Mouse (Mus musculus): Measurements from ENCODE around the gene Rbfox3. TPM values are rescaled to one million over a fixed set of nuclear protein-coding genes. Genes with fewer than 3 reads are reported as not detected.
"Not testable (repeated sequence)": the region's sequence is repeated elsewhere in the genome, so short reads cannot be mapped to it uniquely, and the experiment has no call there.

The Rbfox3 gene
- polyA plus RNA-seq, 1 experiment, result not detected

DNA sequence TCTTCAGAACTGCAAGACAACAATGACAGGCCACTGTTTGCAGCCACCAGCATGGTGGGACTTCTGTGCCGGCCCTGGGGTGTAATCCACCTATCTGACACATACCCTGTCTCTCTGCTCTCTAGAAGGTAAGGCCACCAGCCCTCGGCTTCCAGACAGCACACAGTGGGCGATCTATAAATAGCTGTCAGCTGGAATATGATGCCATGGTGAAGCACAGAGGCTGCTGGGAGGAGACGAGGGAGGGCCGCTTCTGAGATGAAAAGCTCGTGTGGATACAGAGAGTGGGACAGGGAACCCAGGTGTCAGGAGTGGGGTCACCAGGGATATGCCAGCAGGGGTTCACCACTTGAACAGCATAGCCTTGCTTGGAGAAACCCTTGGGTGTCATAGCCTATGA, 120.0 kb downstream of the Rbfox3 start:
- Histone ChIP-seq H3ac (ENCODE audit: control insufficient read depth, insufficient read length) (no peak overlapping the region), H3K36me3 (ENCODE audit: control insufficient read depth, insufficient read depth) (no peaks in the 10 kb centered on the region), H3K4me3 (no peak overlapping the region), H3K4me2 (ENCODE audit: low read depth) (no peak overlapping the region), H3K27me3 (ENCODE audit: control insufficient read depth, insufficient read depth, insufficient read length) (peaks cover 29% of the 10 kb centered on the region), H3K79me2 (ENCODE audit: control insufficient read depth, insufficient read depth) (no peaks in the 10 kb centered on the region)
- TF ChIP-seq SRF (IDR thresholded peaks at IDR 0.05; ENCODE audit: control insufficient read depth, insufficient read length, low read depth), result no peak
- no peak for TF ChIP-seq USF1 (IDR thresholded peaks at IDR 0.05; ENCODE audit: low read depth)
- TF ChIP-seq TCF12 (IDR thresholded peaks at IDR 0.05; ENCODE audit: insufficient read depth, poor library complexity, severe bottlenecking), result no peak

DNA sequence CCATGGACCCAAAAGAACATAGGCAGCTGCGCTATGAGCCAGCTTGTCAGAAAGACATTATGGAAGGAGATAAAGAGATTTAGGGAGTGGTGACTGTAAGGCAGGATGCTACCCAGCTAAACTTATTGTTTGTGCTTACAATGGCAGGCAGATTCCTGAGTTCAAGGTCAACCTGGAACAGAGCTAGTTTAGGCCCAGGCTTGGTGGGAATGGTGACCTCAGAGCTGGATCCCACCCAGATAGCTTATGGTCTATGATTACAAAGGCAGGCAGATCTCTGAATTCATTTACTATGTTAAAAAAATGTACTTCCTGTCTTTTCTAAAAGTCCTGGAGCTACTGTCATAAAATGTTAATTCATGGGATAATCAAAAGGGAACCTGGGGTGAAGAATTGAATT, 123.3 kb downstream of the Rbfox3 start:
- no peaks in the 10 kb centered on the region for H3K36me3 ChIP-seq (ENCODE audit: control insufficient read depth, insufficient read depth)
- H3K4me2 ChIP-seq (ENCODE audit: low read depth), result no peak overlapping the region
- TF ChIP-seq USF1 (IDR thresholded peaks at IDR 0.05; ENCODE audit: low read depth) (no peak), POLR2AphosphoS2 (IDR thresholded peaks at IDR 0.05; ENCODE audit: insufficient read length, low read depth) (no peak), E2F4 (IDR thresholded peaks at IDR 0.05; ENCODE audit: insufficient read depth) (no peak), MYOG (IDR thresholded peaks at IDR 0.05; ENCODE audit: control insufficient read depth in 1 of 3, insufficient read depth in 1 of 3, insufficient read length in 2 of 3, low read depth in 2 of 3) (no peak), MAX (IDR thresholded peaks at IDR 0.05; ENCODE audit: low read depth) (no peak), POLR2A (IDR thresholded peaks at IDR 0.05; ENCODE audit: insufficient read length, low read depth) (no peak), REST (IDR thresholded peaks at IDR 0.05; ENCODE audit: insufficient read depth, insufficient read length) (no peak), TCF3 (IDR thresholded peaks at IDR 0.05; ENCODE audit: insufficient read length, low read depth) (no peak), SRF (IDR thresholded peaks at IDR 0.05; ENCODE audit: control insufficient read depth, insufficient read length, low read depth) (no peak), TCF12 (IDR thresholded peaks at IDR 0.05; ENCODE audit: insufficient read depth, poor library complexity, severe bottlenecking) (no peak), CEBPB (IDR thresholded peaks at IDR 0.05; ENCODE audit: insufficient read depth, poor library complexity, severe bottlenecking) (no peak), MYOD1 (IDR thresholded peaks at IDR 0.05; ENCODE audit: control insufficient read depth in 1 of 3, insufficient read length in 2 of 3, low read depth in 2 of 3) (no peak)
- H3K27me3 ChIP-seq (ENCODE audit: control insufficient read depth, insufficient read depth, insufficient read length), result peaks cover 23% of the 10 kb centered on the region
- H3K79me2 ChIP-seq (ENCODE audit: control insufficient read depth, insufficient read depth), result no peaks in the 10 kb centered on the region
- H3K4me3 ChIP-seq, result no peak overlapping the region
- H3ac ChIP-seq (ENCODE audit: control insufficient read depth, insufficient read length), result no peak overlapping the region

DNA sequence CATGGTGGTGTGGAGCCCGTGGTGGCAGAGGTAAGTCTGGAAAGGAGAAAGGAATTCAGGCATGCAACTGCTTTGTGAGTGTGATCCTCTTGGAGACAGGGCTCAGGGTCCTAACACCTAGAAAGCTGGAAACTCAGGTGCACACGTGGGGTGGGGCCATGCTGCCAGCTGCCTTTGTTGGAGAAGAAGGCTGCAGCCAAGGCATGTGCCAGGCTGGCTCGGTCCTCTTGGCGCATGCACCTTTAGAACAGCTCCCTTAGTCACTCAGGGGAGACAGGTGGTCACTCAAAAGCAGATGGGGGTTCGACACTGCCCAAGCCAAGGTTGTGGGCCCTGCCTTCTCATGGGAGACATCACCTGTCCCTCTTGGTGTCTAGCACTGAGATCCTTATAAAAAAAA, 128.7 kb downstream of the Rbfox3 start:
- Histone ChIP-seq H3K4me3 (no peak overlapping the region), H3K4me2 (ENCODE audit: low read depth) (no peak overlapping the region), H3K36me3 (ENCODE audit: control insufficient read depth, insufficient read depth) (no peaks in the 10 kb centered on the region), H3ac (ENCODE audit: control insufficient read depth, insufficient read length) (no peak overlapping the region), H3K27me3 (ENCODE audit: control insufficient read depth, insufficient read depth, insufficient read length) (peaks cover 38% of the 10 kb centered on the region), H3K79me2 (ENCODE audit: control insufficient read depth, insufficient read depth) (no peaks in the 10 kb centered on the region)
- no peak for TF ChIP-seq MYOG (IDR thresholded peaks at IDR 0.05; ENCODE audit: control insufficient read depth in 1 of 3, insufficient read depth in 1 of 3, insufficient read length in 2 of 3, low read depth in 2 of 3)
- no peak for TF ChIP-seq POLR2A (IDR thresholded peaks at IDR 0.05; ENCODE audit: insufficient read length, low read depth)
- no peak for TF ChIP-seq MAX (IDR thresholded peaks at IDR 0.05; ENCODE audit: low read depth)
- no peak for TF ChIP-seq TCF3 (IDR thresholded peaks at IDR 0.05; ENCODE audit: insufficient read length, low read depth)
- TF ChIP-seq MYOD1 (IDR thresholded peaks at IDR 0.05; ENCODE audit: control insufficient read depth in 1 of 3, insufficient read length in 2 of 3, low read depth in 2 of 3), result no peak
- TF ChIP-seq E2F4 (IDR thresholded peaks at IDR 0.05; ENCODE audit: insufficient read depth), result no peak
- TF ChIP-seq USF1 (IDR thresholded peaks at IDR 0.05; ENCODE audit: low read depth), result no peak
- TF ChIP-seq CEBPB (IDR thresholded peaks at IDR 0.05; ENCODE audit: insufficient read depth, poor library complexity, severe bottlenecking), result no peak
- no peak for TF ChIP-seq SRF (IDR thresholded peaks at IDR 0.05; ENCODE audit: control insufficient read depth, insufficient read length, low read depth)
- TF ChIP-seq POLR2AphosphoS2 (IDR thresholded peaks at IDR 0.05; ENCODE audit: insufficient read length, low read depth), result no peak
- no peak for TF ChIP-seq TCF12 (IDR thresholded peaks at IDR 0.05; ENCODE audit: insufficient read depth, poor library complexity, severe bottlenecking)
- TF ChIP-seq REST (IDR thresholded peaks at IDR 0.05; ENCODE audit: insufficient read depth, insufficient read length), result no peak

DNA sequence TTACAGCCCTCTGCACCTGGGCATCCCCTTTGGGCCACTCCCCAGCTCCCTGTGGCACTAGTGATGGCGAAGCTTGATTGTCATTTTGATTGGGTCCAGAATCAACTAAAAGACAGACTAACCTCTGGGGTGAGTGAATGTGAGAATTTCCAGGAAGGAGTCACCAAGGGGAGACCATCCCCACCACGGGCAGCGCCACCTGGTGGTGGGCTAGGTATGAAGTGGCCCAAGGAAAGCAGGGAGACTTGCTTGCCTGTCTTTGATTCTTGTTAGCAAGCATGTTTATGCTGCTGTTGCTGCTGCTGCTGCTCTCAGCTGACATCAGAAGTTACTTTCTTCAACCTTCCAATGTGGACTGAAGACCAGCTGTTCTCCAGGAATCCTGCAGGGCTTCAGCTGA, 135.6 kb downstream of the Rbfox3 start:
- Histone ChIP-seq H3K27me3 (ENCODE audit: control insufficient read depth, insufficient read depth, insufficient read length) (peaks cover 27% of the 10 kb centered on the region), H3K4me2 (ENCODE audit: low read depth) (no peak overlapping the region), H3K79me2 (ENCODE audit: control insufficient read depth, insufficient read depth) (no peaks in the 10 kb centered on the region), H3K4me3 (no peak overlapping the region), H3K36me3 (ENCODE audit: control insufficient read depth, insufficient read depth) (no peaks in the 10 kb centered on the region), H3ac (ENCODE audit: control insufficient read depth, insufficient read length) (no peak overlapping the region)
- TF ChIP-seq MYOG (IDR thresholded peaks at IDR 0.05; ENCODE audit: control insufficient read depth in 1 of 3, insufficient read depth in 1 of 3, insufficient read length in 2 of 3, low read depth in 2 of 3), result no peak
- no peak for TF ChIP-seq REST (IDR thresholded peaks at IDR 0.05; ENCODE audit: insufficient read depth, insufficient read length)
- TF ChIP-seq SRF (IDR thresholded peaks at IDR 0.05; ENCODE audit: control insufficient read depth, insufficient read length, low read depth), result no peak
- no peak for TF ChIP-seq TCF3 (IDR thresholded peaks at IDR 0.05; ENCODE audit: insufficient read length, low read depth)
- no peak for TF ChIP-seq USF1 (IDR thresholded peaks at IDR 0.05; ENCODE audit: low read depth)
- no peak for TF ChIP-seq CEBPB (IDR thresholded peaks at IDR 0.05; ENCODE audit: insufficient read depth, poor library complexity, severe bottlenecking)
- TF ChIP-seq POLR2AphosphoS2 (IDR thresholded peaks at IDR 0.05; ENCODE audit: insufficient read length, low read depth), result no peak
- TF ChIP-seq TCF12 (IDR thresholded peaks at IDR 0.05; ENCODE audit: insufficient read depth, poor library complexity, severe bottlenecking), result no peak
- no peak for TF ChIP-seq POLR2A (IDR thresholded peaks at IDR 0.05; ENCODE audit: insufficient read length, low read depth)
- TF ChIP-seq MAX (IDR thresholded peaks at IDR 0.05; ENCODE audit: low read depth), result no peak
- no peak for TF ChIP-seq MYOD1 (IDR thresholded peaks at IDR 0.05; ENCODE audit: control insufficient read depth in 1 of 3, insufficient read length in 2 of 3, low read depth in 2 of 3)
- TF ChIP-seq E2F4 (IDR thresholded peaks at IDR 0.05; ENCODE audit: insufficient read depth), result no peak

DNA sequence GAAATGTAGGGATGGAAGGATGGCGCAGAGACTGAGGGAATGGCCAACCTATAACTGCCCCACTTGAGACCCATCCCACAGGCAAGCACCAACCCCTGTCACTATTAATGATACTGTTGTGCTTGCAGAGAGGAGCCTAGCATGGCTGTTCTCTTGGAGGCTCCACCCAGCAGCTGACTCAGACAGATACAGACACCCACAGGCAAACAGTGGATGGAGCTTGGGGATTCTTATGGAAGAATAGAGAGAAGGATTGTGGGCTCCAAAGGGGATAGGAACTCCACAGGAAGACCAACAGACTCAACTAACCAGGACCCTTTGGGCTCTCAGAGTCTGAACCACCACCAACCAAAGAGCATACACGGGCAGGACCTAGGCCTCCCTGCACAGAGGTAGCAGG, 136.6 kb downstream of the Rbfox3 start:
- H3K79me2 ChIP-seq (ENCODE audit: control insufficient read depth, insufficient read depth); H3K4me3 ChIP-seq; H3ac ChIP-seq (ENCODE audit: control insufficient read depth, insufficient read length); H3K4me2 ChIP-seq (ENCODE audit: low read depth); H3K36me3 ChIP-seq (ENCODE audit: control insufficient read depth, insufficient read depth): not testable (repeated sequence)
- H3K27me3 ChIP-seq (ENCODE audit: control insufficient read depth, insufficient read depth, insufficient read length), result peaks cover 29% of the 10 kb centered on the region

Data from myocyte (in vitro differentiated cells).